Mouse (Mus musculus): ENCODE results near the gene Il17d.

Il17d gene

DNA sequence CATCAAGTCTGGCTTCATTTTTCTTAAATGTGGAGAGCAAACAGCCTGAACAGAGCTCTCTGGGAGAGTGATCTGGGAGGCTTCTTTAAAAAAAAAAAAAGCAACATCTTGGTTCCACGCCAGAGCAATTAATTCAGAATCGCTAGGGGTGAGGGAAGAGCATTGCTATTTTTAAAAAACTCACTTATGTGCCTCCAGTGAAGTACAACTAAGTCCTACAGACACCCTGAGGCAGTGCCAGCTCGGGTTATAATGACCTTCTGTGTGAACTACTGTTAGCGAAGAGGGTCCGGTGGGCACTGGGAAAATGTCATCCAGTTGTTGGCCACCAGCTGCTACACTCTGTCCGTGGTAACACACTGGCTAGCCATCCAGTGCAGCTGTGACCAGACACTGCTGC, 11.1 kb downstream of the Il17d start:
- DNase-seq (ENCODE audit: low read depth) = no peak

DNA sequence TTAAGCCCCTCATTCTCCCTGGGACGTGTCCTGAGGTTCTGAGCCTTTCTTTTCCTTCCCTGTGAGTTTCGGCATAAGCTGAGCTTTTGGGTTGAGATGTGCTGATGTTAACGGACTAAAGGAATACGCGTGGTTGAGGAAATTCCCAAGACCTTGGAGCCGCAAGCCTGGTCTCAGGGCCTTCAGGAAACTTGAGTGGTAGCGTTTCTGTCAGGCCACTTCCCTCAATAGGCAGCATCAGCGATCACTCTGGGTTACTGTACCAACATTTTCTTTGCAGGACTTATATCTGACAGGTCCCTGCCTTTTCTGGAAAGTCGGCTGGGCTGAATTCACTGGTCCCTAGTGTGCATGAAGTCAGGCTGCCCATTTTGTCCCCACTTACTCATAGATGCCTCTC, 12.2 kb downstream of the Il17d start:
- DNase-seq (ENCODE audit: low read depth) = no peak

DNA sequence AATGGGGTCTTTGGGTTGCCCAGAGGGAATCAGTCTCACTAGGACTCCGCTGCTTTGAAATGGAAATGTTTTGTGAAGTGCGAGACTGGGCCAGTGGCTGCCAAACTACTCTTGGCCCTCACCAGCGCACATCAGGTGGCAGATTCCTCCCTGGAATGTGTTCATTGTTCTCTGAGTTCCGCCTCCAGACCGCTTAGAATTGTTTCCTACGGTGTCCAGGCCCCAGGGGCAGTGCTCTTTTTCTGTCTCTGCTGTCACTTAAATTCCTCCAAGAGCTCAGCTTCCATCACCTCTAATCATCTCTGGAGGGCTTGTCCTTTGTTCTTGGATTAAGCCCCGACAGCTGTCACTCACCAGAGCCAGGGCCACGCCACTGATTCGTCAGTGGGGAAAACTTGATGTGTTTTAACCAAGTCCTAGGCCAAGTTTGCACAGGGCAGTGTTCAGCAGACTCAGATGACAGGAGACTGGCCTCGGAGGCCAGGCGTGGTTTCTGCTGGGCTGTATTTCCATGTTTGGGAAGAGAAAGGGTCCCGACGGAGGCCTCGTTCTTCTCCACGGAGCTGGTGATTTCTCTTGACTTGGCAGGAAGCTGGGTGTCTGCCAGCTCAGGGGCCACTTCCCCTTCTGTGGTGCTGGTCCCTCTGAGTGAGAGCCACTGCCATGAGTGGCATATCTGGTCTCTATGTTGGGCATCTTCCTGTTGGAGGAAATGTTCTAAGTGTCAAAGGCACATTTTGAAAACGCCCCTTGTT, 12.9 kb downstream of the Il17d start:
- DNase-seq (ENCODE audit: low read depth) = no peak

DNA sequence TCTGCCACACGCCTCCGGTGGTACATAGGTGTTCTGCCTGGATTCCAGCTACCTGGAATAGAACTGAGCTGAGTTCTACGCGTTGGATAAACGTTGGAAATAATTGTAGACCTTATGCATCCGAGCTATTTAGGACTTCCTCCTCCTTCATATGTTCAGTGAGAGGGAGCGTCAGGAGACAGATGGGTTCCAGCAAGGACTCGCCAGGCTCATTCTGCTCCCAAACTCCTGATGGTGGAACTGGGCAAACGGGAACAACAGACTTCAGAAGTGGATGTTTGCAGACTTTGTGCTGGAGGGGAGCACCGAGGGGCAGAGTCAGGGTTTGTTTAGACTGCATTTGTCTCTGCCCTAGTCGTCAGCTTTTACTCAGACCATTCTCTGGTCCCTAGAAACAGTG, 16.1 kb downstream of the Il17d start:
- DNase-seq (ENCODE audit: low read depth) = no peak

DNA sequence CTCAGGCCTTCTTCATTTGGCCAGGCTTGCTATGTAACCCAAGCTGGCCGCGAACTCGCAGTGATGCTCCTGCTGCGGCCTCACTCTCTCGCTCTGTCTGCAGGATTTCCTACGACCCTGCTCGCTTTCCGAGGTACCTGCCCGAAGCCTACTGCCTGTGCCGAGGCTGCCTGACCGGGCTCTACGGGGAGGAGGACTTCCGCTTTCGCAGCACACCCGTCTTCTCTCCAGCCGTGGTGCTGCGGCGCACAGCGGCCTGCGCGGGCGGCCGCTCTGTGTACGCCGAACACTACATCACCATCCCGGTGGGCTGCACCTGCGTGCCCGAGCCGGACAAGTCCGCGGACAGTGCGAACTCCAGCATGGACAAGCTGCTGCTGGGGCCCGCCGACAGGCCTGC, 17.7 kb downstream of the Il17d start:
- no peak for DNase-seq (ENCODE audit: low read depth)

DNA sequence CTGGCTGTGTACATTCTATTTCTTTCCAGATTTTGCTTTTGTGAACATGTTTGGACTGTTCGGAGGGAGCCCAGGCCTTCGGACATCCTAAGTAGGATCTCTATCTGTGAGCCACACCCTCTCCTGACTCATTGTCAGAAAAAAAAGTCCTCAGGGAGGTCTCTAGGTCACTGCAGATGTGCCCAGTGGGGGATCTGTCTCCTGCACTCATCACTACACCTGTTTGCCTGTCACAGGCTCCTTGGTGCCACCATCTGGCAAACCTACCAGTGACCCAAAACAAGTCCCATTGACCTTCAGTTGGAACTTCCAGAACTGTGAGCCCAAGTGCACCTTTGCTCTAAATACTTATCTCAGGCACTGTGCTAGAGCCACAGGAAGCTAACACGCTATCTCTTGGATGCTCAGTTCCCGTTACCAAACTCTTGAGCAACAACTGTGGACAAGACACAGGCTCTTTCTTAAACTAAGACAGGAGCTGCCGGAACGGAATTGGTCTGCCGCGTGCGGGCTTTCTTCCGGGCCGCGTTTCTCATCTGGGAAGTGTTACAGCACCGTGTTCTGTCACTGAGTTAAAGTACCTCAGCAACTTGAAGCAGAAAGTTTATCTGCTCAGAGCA, 19.0 kb downstream of the Il17d start:
- no peak for DNase-seq (ENCODE audit: low read depth)

DNA sequence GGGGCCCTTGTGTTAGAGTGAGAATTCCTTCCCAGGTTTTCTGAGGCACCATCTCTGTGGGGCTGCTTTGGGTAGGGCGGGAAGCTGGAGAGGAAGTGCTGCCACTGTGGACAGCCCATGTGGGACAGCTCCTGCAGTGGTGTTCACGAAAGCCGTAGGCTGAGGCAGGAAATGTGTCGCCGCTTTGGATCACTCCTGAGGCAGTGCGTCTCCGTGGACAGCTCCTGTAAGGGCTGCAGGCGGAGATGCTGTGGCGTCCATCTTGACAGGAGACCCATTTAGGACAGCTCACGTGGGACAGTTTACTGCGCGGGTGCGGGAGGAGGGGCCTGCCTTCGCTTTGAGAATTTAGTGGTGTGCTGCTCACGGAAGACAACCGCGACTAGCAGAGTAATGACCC, 20.9 kb downstream of the Il17d start:
- DNase-seq (ENCODE audit: low read depth) = no peak

DNA sequence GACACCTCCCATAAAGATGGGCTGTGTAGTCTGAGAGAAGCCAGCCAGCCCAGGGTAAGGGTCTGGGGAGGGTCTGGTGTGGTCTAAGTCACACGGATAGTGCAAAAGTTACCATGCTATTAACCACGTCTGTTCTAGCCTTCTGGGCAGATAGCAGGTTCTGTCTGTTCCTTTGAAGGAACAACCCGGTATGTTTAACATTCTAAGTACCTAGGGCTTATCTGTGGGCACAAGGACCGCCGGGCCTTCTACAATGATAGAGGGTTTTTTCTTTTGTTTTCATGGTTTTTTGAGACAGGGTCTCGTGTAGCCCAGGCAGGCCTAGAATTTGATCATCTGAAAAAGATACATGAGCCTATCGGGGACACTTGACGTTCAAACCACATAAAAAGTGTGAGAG, 21.6 kb downstream of the Il17d start:
- DNase-seq (ENCODE audit: low read depth) = no peak

DNA sequence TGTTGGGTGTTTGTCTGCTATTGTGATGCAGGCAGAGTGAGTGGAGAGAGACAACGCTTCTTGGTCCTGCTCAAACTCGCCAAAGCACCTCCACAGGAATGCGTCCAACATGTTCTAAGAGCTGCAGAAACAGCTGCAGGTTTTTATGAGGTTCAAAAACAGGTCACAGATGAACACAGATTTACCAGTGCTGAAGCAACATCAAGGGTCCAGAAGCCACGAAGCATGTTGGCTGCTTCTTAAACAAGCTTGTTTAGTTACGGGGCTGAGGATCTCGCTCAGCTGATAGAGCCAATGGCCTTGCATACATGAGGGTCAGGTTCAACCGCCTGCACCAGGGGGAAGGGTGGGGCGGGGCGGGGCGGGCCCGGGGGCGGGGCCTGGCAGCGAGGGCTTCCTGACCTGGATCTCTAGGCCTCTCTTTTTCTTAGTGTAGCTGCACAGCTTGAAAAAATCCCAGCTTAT, 22.0 kb downstream of the Il17d start:
- DNase-seq (ENCODE audit: low read depth) = no peak

DNA sequence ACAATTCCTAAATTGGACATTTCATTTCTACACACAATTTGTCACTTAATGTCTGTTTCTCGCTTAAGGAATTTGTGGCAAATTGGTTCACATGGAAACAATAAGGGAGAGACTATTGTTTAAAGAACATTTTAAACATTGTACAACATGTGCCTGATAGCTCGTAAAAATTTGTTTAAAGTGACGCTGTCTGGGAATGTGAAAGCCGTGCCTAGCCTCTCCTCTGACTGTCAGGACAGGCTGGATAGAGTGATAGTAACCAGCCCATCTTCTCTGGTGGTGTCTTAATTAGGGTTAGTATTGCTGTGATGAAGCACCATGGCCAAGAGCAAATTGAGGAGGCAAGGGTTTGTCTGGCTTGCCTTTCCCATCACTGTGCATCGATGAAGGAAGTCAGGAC, 22.5 kb downstream of the Il17d start:
- no peak for DNase-seq (ENCODE audit: low read depth)

DNA sequence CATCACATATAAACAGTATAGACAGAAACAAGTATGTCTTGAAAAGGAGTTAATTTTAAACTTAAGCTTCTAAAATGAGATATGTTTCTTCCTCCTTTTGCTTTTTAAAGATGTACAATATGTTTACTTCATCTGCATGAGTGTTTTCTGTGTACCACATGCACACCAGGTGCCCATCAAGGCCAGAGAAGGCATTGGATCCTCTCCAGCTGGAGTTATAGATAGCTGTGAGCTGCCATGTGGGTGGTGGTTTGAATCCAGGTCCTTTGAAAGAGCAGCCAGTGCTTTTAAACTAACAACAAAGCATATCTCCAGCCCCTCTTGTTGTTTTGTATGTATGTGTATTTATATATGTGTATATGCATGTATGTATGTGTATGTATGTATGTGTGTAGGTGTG, 28.4 kb downstream of the Il17d start:
- no peak for DNase-seq (ENCODE audit: low read depth)

DNA sequence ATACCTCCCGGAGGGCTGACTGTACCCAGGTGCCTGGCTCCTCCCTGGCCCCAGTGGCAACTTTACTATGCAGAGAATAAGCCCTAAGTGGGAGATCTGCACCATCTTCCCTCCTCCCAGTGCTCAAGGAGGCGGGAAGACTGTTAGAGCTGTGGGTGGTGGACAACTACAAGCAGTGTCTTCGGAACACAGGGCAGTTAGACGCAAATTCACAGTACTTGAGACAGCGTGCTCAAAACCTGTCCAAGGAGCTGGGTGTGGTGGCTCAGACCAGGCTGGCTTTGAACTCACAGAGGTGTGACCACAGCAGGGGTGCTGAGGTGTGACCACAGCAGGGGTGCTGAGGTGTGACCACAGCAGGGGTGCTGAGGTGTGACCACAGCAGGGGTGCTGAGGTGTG, 29.9 kb downstream of the Il17d start:
- DNase-seq (ENCODE audit: low read depth) = no peak

DNA sequence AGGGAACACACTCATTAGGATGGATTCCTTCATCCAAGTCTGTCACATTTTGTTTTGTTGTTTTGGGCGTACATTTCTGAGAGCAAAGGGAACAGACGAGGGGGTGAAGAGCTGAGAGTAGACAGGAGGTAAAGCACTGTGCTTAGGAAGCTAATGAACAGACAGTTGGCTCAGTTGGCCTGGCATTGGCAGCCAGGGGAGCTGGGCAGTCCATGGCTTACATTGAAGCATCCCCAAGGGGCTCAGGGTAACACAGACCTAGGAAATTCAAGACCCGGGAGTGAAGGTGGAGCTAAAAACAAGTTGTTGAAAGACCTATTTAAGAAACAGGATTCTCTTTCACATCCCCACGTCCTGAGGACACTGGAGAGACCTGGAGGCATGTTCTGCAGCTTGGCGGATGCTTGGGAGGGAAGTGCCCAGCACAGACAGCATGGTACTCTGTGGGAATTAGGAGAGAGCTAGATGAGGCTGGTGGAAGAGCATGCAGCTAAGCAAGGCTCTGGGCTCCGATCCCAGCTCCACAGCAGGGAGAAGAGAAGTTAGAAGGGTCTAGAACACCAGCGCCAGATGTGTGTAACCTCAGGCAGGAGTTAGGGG, 31.0 kb downstream of the Il17d start:
- DNase-seq (ENCODE audit: low read depth) = no peak

DNA sequence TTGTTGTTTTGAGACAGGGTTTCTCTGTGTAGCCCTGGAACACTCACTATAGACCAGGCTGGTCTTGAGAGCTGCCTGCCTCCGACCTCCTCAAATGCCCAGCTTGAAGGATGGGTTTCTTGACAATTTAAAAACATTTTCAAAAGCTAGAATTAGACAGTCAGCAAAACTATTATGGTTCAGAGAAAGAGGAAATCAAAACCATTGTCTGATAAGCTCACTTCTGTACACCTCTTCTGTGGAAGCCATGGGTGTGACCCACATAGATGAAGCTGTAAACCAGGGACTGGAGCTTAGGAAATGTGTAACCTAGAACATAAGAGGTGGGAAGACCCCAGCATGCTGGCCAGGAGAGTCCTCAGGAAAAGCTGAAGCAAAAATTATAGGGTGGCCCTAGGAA, 32.3 kb downstream of the Il17d start:
- no peak for DNase-seq (ENCODE audit: low read depth)

DNA sequence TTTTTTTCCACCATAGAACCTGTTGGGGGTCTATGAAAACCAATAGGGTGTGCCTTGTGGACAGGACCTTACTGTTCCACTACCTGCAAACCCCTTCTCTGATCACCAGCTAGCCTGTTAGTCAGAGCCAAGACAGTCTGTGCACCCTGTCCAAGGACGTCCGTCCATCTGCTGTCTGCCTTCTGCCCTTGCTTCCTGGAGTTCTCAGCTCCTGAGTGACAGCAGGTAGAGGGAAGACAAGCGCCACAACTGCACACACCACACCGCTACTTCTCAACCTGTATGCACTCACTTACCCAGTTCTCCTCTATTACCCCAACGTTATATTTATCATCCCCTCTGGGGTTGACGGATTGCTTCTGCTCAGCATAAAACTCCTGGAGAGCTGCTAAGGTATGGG, 41.0 kb downstream of the Il17d start:
- no peak for DNase-seq (ENCODE audit: low read depth)

DNA sequence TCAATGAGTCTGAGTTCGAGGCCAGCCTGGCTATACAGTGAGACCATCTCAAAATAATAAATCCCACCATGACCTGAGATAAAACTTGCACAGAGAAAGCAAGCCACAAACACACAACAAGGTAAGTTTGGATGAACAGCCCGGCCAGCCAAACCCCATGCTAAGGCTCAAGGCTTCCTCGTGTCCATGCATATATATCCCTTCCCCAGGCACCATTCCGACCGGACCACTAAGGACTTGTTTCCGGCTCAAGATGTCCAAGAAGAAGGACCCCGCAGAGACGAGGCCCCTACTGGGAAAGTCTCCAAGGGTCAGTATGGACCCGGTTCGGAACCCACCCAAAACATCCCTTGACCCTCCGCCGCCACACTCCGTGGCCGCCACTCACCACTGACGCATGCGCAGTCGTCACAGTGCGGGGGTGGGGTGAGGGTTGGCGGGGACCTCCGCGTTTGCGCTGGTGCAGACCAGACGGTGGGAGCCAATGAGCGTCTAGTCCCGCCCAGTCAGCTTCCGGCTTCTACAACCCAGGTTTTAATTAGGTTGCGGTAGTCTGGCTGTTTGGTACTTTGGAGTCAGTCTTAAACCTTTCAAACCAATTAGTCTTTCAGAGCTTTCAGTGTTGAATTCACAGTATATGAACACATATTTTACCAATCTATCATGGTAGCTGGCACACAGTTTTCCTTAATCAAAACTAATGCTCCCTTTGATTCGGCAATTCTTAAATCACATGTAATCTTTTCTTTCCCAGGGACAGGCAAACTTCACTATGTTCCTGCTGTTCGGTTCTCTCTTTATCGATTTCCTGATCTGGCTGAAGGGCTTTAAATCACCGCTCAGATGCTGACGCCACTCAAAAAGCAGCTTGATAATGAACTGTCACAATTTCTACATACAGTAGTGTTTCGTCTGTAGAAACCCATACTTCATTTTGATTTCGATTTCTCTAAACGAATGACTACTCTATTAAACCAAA, 46.9 kb downstream of the Il17d start, which contains the start of gene Eef1akmt1:
Gene Eef1akmt1 (minus strand): TSS at position 458 of the 979 bp plus-strand sequence.
- peak; percentile 94 for DNase-seq (ENCODE audit: low read depth)

DNA sequence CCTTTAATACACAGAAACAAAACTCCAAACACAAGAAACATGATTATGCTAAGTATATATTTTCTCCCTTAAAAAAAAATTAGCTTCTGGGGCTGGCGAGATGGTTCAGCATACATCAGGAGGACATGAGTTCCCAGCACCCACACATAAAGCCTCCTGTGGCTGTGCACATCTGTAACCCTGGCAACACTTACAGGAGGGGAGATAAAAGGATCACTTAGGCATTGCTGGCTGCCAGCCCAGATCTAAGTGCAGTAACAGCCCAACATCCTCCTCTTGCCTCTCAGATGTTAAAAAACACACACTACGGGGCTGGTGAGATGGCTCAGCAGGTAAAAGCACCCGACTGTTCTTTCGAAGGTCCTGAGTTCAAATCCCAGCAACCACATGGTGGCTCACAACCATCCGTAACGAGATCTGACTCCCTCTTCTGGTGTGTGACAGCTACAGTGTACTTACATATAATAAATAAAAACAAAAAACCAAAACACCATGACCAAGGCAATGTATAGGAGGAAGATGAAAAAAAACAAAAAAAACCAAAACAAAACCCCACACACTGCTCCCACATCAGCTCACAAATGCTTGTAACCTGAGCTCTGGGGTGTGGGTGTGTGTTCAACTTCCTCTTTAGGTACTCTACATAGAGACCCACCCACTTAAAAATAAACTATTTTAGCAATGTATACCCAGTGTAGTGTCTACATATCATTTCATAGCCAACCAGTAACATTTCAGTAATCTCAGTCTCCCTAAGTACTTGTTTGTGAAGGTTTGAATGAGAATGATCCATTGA, 50.4 kb downstream of the Il17d start:
- DNase-seq (ENCODE audit: low read depth) = no peak

DNA sequence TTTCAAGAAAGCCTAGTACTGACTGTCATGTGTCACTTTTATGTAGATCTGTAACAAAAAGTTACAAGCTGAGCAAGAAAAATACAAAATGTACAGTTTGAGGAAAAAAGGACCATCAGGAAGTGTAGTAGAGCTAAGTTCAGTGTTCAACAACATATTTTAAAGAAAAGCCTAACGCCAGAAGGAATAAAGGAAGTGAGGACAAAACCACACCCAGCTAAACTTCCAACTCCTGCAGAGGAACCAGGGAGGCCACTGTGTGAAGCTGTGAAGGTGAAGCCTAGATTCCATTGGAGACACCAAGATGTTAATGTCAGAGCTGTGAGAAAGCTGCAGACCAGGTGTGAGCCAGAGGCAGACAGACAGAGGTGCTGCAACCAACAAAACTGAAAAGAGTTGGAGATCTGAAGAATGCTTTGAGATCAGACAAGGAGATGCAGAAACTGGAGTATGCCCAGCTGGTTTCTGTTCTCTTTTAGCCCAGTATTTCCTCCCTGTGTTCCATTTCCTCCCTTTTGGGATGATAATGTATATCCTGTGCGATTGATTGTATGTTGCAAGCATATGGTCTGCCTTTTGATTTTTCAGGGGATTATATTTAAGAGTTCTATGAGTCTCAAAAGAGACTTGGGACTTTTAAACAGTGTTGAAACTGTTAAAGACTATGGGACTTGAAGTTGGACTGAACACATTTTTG, 51.9 kb downstream of the Il17d start:
- no peak for DNase-seq (ENCODE audit: low read depth)

DNA sequence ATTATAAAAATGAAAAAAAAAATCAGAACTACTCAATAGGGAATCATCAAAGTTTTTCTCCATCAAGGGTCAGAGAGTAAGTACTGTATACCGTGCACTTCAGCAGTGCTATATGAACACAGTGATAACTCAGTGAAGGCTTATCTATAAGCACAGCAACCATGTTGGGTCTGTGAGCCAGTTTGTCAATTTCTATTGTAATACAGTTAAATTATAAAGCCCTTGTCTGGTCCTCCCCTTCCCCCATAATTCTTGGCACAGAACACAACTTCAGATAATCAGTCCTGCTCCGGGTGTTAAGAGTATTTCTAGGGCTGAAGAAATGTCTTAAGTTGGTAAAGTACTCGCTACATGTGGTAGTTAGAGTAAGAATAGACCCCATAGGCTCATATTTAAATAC, 67.3 kb downstream of the Il17d start:
- DNase-seq (ENCODE audit: low read depth) = no peak
